Mouse (Mus musculus) neural tube, embryonic 13.5 days (tissue): ENCODE results near the gene Gck. TPM values are rescaled to one million over a fixed set of nuclear protein-coding genes. Genes with fewer than 3 reads are reported as not detected.
"Not testable (repeated sequence)": the region's sequence is repeated elsewhere in the genome, so short reads cannot be mapped to it uniquely, and the experiment has no call there.

Experiments
- ATAC-seq: fragments of 200-750 bp; cut with Nextera tagmentation; 2 replicates; pipeline ENCODE4 v1.8.0; 2017; ENCODE audit warnings: low read depth, mild to moderate bottlenecking, moderate TSS enrichment, moderate library complexity
- H3K27ac ChIP-seq: fragments of 300-500 bp; sonication (generic); replicated peaks from 2 replicates; pipeline ENCODE4 v1.5.1; 2015; ENCODE audit warnings: moderate library complexity, mild to moderate bottlenecking, inconsistent platforms
- H3K27me3 ChIP-seq: fragments of 300-500 bp; sonication (generic); 2 replicates; pipeline ENCODE4 v1.6.1; 2015; ENCODE audit warnings: mild to moderate bottlenecking, inconsistent platforms
- H3K36me3 ChIP-seq: fragments of 300-500 bp; sonication (generic); 2 replicates; pipeline ENCODE4 v1.6.1; 2015; ENCODE audit warnings: mild to moderate bottlenecking, inconsistent platforms
- H3K4me1 ChIP-seq: fragments of 300-500 bp; sonication (generic); replicated peaks from 2 replicates; pipeline ENCODE4 v1.6.1; 2015; ENCODE audit warnings: inconsistent platforms
- H3K4me2 ChIP-seq: fragments of 300-500 bp; sonication (generic); 2 replicates; pipeline ENCODE4 v1.6.1; 2015; ENCODE audit warnings: inconsistent platforms, mild to moderate bottlenecking, moderate library complexity
- H3K4me3 ChIP-seq: fragments of 300-500 bp; sonication (generic); 2 replicates; pipeline ENCODE4 v1.5.1; 2015; ENCODE audit warnings: mild to moderate bottlenecking, inconsistent platforms
- H3K9ac ChIP-seq: fragments of 300-500 bp; sonication (generic); 2 replicates; pipeline ENCODE4 v1.6.1; 2015; ENCODE audit warnings: moderate library complexity, mild to moderate bottlenecking, inconsistent platforms
- H3K9me3 ChIP-seq: fragments of 300-500 bp; sonication (generic); 2 replicates; pipeline ENCODE4 v1.6.1; 2016; ENCODE audit warnings: inconsistent platforms
- WGBS: fragments of 180-500 bp; shearing (Covaris S2); methylation state at CpG from one replicate; pipeline ENCODE4 v1.1.7; 2015; 5-methylcytosine and 5-hydroxymethylcytosine counted together
- polyA plus RNA-seq: library from polyadenylated mRNA; unstranded; fragments of >200 nt; fragmentation: Nextera tagmentation; extraction: Ambion mirVana; gene quantifications from 2 replicates; pipeline ENCODE4 v1.2.1, GENCODE M21; 2015

Gck gene
- polyA plus RNA-seq, 1 experiment from 2014 or later: 3.0 TPM

- not testable (repeated sequence) for H3K4me3 ChIP-seq, H3K9ac ChIP-seq, H3K27me3 ChIP-seq, H3K36me3 ChIP-seq, H3K9me3 ChIP-seq, H3K4me2 ChIP-seq, ATAC-seq
- H3K27ac ChIP-seq: peak overlapping the region; percentile 42; the same call in 1 of the 2 replicates
- H3K4me1 ChIP-seq: peaks cover 54% of the 10 kb centered on the region
- WGBS: 60% methylated on average over 5 of the region's 5 CpGs
Measured at GRCm38 (mm10) chr11:5888563-5888962, 61.3 kb downstream of the Gck start.

DNA sequence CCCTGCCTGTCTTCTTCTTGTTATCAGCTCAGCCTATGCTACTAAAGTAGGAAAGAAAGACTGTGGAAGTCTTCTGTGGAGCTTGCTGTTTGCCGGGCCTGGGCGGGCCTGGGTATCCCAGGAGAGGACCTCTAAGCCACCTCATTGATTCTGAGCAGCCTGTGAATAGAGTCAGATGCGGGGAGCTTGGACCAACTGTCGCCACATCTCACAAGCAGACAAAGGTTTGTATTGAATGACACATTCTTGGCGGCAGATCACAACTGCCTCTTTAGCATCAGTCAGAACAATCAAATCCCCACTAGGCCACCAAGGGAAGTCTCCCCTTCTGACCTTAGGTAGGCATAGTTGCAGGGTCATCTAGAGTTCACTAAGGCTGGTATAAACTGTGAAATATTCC is 62.6 kb downstream of the Gck start:
- no peak overlapping the region for H3K27ac ChIP-seq
- no peak overlapping the region for H3K4me3 ChIP-seq
- no peak overlapping the region for H3K4me2 ChIP-seq
- no peak for ATAC-seq
- WGBS: 21% methylated on average over 5 of the region's 5 CpGs
- H3K9ac ChIP-seq: peak overlapping the region; percentile 47; the same call in 1 of the 2 replicates
- peaks cover 44% of the 10 kb centered on the region for H3K4me1 ChIP-seq
- no peaks in the 10 kb centered on the region for H3K27me3 ChIP-seq
- H3K9me3 ChIP-seq: no peaks in the 10 kb centered on the region
- H3K36me3 ChIP-seq: no peaks in the 10 kb centered on the region

DNA sequence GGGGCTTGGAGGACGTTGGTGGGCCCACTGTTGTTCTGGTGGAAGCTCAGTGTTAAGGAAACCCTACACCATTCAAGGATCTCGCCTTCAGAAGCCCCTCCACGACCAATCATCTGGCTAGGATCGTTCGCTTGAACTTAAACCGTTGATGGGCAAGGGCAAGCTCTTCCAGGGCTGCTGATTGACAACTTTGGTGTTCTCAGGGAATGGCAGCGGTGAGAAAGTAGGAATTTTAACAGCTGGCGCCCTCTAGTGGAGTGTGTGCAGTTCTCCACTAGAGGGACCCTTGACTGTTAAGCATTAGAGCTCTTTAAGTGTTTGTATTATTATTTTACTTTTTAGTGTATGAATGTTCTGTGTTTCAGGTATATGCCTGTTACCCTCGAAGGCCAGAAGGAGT is 63.7 kb downstream of the Gck start:
- H3K4me1 ChIP-seq: peaks cover 34% of the 10 kb centered on the region
- no peak overlapping the region for H3K4me2 ChIP-seq
- no peaks in the 10 kb centered on the region for H3K27me3 ChIP-seq
- peak; percentile 24; the same call in 1 of the 2 replicates for ATAC-seq
- no peaks in the 10 kb centered on the region for H3K36me3 ChIP-seq
- 17% methylated on average over 9 of the region's 9 CpGs for WGBS
- no peaks in the 10 kb centered on the region for H3K9me3 ChIP-seq
- H3K4me3 ChIP-seq: no peak overlapping the region
- no peak overlapping the region for H3K9ac ChIP-seq
- H3K27ac ChIP-seq: no peak overlapping the region

GRCm38 (mm10) chr11:5882518-5882917 is 67.4 kb downstream of the Gck start:
- Histone ChIP-seq H3K9me3 (no peaks in the 10 kb centered on the region), H3K27ac (no peak overlapping the region)
- WGBS: 84% methylated on average over 8 of the region's 8 CpGs

GRCm38 (mm10) chr11:5879905-5880304 is 70.0 kb downstream of the Gck start:
- Histone ChIP-seq H3K9me3 (no peaks in the 10 kb centered on the region), H3K36me3 (peaks cover 15% of the 10 kb centered on the region; the same call in 1 of the 2 replicates), H3K27ac (no peak overlapping the region), H3K4me2 (no peak overlapping the region), H3K9ac (no peak overlapping the region), H3K4me3 (no peak overlapping the region), H3K4me1 (peaks cover 30% of the 10 kb centered on the region), H3K27me3 (no peaks in the 10 kb centered on the region)
- ATAC-seq: no peak
- WGBS: 52% methylated on average over 5 of the region's 5 CpGs

More at GRCm38 (mm10) chr11:5882518-5882917, 67.4 kb downstream of the Gck start:
- H3K4me2 ChIP-seq: no peak overlapping the region
- H3K36me3 ChIP-seq: no peaks in the 10 kb centered on the region
- no peak overlapping the region for H3K4me3 ChIP-seq
- ATAC-seq: no peak
- no peak overlapping the region for H3K9ac ChIP-seq
- H3K4me1 ChIP-seq: peaks cover 21% of the 10 kb centered on the region
- H3K27me3 ChIP-seq: no peaks in the 10 kb centered on the region

DNA sequence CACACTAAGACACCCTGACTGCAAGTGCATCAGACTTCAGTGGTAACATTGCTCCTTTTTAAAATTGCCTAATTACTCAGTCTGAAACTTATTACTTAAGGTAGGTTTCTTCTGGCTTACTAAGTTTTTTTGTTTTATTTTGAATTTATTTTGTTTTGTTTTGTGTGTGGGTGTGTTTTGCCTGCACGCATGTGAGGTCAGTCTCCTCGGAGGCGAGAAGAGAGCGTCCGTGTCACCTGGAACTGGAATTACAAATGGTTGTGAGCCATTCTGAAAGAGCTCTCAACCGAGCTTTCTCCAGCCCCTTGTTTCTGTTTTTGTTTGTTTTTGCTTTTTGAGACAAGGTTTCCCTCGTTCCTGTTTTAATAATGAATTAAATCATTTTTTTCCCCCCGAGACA is 71.2 kb downstream of the Gck start:
- Histone ChIP-seq H3K27ac (peak overlapping the region; percentile 91), H3K36me3 (peaks cover 27% of the 10 kb centered on the region), H3K4me1 (peaks cover 30% of the 10 kb centered on the region), H3K27me3 (no peaks in the 10 kb centered on the region), H3K4me2 (peak overlapping the region; percentile 68), H3K4me3 (peak overlapping the region; percentile 72), H3K9me3 (no peaks in the 10 kb centered on the region), H3K9ac (peak overlapping the region; percentile 74)
- ATAC-seq: no peak
- 41% methylated on average over 8 of the region's 8 CpGs for WGBS

DNA sequence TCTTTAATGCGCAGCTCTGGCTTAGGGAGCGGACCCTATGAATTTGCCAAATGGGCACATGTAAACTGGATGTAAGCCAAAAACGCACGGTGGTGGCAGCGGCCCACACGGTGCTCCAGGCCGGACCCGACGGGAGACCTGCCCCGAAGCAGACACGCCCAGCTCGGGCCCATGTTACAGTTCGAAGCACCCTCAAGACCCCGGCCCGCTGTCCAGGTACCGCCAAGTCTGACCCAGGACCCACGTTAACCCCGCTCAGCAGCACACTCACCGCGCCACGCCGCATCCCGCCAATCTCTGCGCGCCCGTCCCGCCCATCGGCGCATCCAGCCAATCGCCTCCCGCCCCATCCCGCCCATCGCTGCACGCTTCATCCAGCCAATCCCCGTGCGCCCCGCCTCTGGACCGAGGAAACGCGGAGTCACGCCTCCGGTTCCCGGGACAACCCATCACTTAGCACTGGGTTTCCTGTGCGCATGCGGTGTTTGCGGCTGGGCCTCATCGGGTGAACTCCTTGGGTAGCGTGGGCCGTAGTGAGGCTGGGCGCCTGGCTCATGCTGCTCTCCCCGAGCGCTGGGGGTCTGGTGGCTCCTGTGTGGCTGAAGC is 71.9 kb downstream of the Gck start, which contains the start of gene Pold2:
Gene Pold2 (minus strand): TSS at position 372 of the 606 bp plus-strand sequence.
- H3K36me3 ChIP-seq: peaks cover 34% of the 10 kb centered on the region
- H3K27me3 ChIP-seq: no peaks in the 10 kb centered on the region
- peak within 1 kb of the TSS; percentile 74 for H3K9ac ChIP-seq
- under 1% methylated on average over 52 of the region's 52 CpGs for WGBS
- H3K4me3 ChIP-seq: peak within 1 kb of the TSS; percentile 72
- H3K9me3 ChIP-seq: no peaks in the 10 kb centered on the region
- peak within 1 kb of the TSS; percentile 91 for H3K27ac ChIP-seq
- H3K4me1 ChIP-seq: peaks cover 30% of the 10 kb centered on the region
- peak within 1 kb of the TSS; percentile 68 for H3K4me2 ChIP-seq
- ATAC-seq: peak; percentile 99

DNA sequence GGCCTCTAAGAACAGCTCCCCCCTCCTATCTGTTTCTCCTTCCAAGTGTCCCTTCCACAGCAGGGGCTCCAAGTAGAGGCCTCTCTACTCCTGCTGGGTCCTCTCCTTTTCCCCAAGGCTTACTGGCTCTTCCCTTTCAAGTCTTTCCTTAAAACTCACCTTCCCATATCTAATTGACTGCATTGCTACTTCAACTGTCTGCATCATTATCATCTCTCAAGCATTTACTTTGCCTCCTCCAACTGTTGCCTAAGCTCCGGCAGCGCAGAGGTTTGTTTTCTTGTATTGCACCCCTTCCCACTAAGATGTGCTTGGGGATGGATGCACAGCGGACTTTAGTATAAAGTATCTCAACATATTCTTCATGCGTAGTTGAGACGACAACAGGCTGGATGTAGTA is 72.5 kb downstream of the Gck start:
- Histone ChIP-seq H3K9me3 (no peaks in the 10 kb centered on the region), H3K27me3 (no peaks in the 10 kb centered on the region), H3K4me3 (peak overlapping the region; percentile 72), H3K36me3 (peaks cover 40% of the 10 kb centered on the region), H3K4me2 (peak overlapping the region; percentile 68), H3K27ac (no peak overlapping the region), H3K9ac (peak overlapping the region; percentile 72), H3K4me1 (peaks cover 30% of the 10 kb centered on the region)
- WGBS: 9% methylated on average over 5 of the region's 5 CpGs
- ATAC-seq: no peak

DNA sequence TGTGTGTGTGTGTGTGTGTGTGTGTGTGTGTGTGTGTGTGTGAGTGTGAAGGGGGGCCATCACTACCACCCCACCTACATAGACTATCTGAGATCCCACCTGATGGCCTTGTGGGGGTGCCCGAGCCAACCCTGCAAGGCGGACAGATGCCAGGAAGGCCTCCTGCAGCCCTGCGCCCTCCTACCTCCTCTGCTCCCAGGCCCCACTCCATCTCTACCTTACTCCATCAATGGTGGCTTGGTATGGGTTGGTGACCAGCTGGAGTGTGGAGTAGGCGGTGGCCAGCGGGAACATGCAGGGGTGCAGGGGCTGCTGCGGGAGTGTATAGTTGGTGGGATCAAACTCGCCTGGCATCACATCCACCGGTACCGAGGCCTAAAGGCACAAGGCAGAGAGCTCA is 76.7 kb downstream of the Gck start:
- no peak for ATAC-seq

GRCm38 (mm10) chr11:5872707-5873106 is 77.2 kb downstream of the Gck start:
- H3K27ac ChIP-seq: no peak overlapping the region
- H3K36me3 ChIP-seq: peaks cover 71% of the 10 kb centered on the region
- peaks cover 21% of the 10 kb centered on the region for H3K4me1 ChIP-seq
- H3K9me3 ChIP-seq: no peaks in the 10 kb centered on the region
- no peak overlapping the region for H3K4me2 ChIP-seq
- H3K4me3 ChIP-seq: no peak overlapping the region
- H3K9ac ChIP-seq: no peak overlapping the region
- WGBS: 96% methylated on average over 11 of the region's 11 CpGs
- ATAC-seq: no peak
- no peaks in the 10 kb centered on the region for H3K27me3 ChIP-seq

More for the DNA sequence above, 76.7 kb downstream of the Gck start:
- Histone ChIP-seq H3K9me3 (no peaks in the 10 kb centered on the region), H3K4me1 (peaks cover 21% of the 10 kb centered on the region), H3K27me3 (no peaks in the 10 kb centered on the region), H3K27ac (no peak overlapping the region), H3K4me3 (no peak overlapping the region), H3K4me2 (no peak overlapping the region), H3K9ac (no peak overlapping the region), H3K36me3 (peaks cover 71% of the 10 kb centered on the region)
- WGBS: 99% methylated on average over 9 of the region's 9 CpGs

- no peak overlapping the region for H3K27ac ChIP-seq
- H3K27me3 ChIP-seq: no peaks in the 10 kb centered on the region
- ATAC-seq: no peak
- no peak overlapping the region for H3K9ac ChIP-seq
- H3K4me2 ChIP-seq: no peak overlapping the region
- WGBS: 91% methylated on average over 16 of the region's 16 CpGs
- H3K4me3 ChIP-seq: no peak overlapping the region
- H3K9me3 ChIP-seq: no peaks in the 10 kb centered on the region
- peaks cover 58% of the 10 kb centered on the region for H3K36me3 ChIP-seq
- no peaks in the 10 kb centered on the region for H3K4me1 ChIP-seq
Measured at GRCm38 (mm10) chr11:5870069-5870468, 79.8 kb downstream of the Gck start.

- no peak for ATAC-seq
- no peak overlapping the region for H3K27ac ChIP-seq
- no peak overlapping the region for H3K4me2 ChIP-seq
- H3K27me3 ChIP-seq: no peaks in the 10 kb centered on the region; the same call in 1 of the 2 replicates
- peaks cover 51% of the 10 kb centered on the region for H3K36me3 ChIP-seq
- H3K4me3 ChIP-seq: no peak overlapping the region
- no peak overlapping the region for H3K9ac ChIP-seq
- H3K4me1 ChIP-seq: no peaks in the 10 kb centered on the region
- no peaks in the 10 kb centered on the region for H3K9me3 ChIP-seq
- WGBS: 92% methylated on average over 16 of the region's 16 CpGs
Measured at GRCm38 (mm10) chr11:5869331-5869730, 80.5 kb downstream of the Gck start.

DNA sequence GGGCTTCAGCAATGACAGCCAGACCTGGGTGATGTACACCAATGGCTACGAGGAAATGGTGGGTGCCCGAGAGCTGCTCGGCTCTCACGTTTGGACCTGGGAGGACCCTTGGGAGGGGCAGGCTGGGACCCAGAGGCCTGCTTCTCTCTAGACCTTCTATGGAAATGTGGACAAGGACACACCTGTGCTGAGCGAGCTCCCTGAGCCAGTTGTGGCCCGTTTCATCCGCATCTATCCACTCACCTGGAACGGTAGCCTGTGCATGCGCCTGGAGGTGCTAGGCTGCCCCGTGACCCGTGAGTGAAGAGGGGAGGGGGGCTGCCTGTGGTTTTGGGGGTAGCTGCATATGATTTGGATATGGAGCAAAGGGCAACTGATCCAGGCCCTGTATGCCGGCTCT is 81.6 kb downstream of the Gck start:
- H3K27ac ChIP-seq: no peak overlapping the region
- H3K4me2 ChIP-seq: no peak overlapping the region
- no peak overlapping the region for H3K4me3 ChIP-seq
- H3K36me3 ChIP-seq: peaks cover 41% of the 10 kb centered on the region
- ATAC-seq: no peak
- H3K9me3 ChIP-seq: no peaks in the 10 kb centered on the region
- WGBS: 92% methylated on average over 12 of the region's 12 CpGs
- H3K4me1 ChIP-seq: no peaks in the 10 kb centered on the region
- H3K9ac ChIP-seq: no peak overlapping the region
- peaks cover 9% of the 10 kb centered on the region for H3K27me3 ChIP-seq
